Mouse (Mus musculus) liver, postnatal 0 days (tissue): ENCODE measurements at regions not wholly inside any gene's neighbourhood (a gene's known extent, or its start where the extent isn't known, plus 50 kb on each side); places are given as distances from the start of the nearest gene placed in this dataset.

Experiments used
- CTCF ChIP-seq: sonication (generic); IDR thresholded peaks from 2 replicates; pipeline ENCODE4 v1.5.1; 2016; ENCODE audit warnings: antibody characterized with exemption, low read depth
- EP300 ChIP-seq: IDR thresholded peaks from 2 replicates; pipeline ENCODE4 v1.6.1; 2016; ENCODE audit warnings: antibody characterized with exemption, low read depth, mild to moderate bottlenecking

- TF ChIP-seq CTCF, result no peak
- no peak for TF ChIP-seq EP300
Observed at GRCm38 (mm10) chr14:71561906-71562305, 929.7 kb downstream of the Gm9195 start.
